Mouse (Mus musculus): Measurements from ENCODE around the gene Slc16a11.
A peak's percentile ranks its signal among the peaks of the same experiment; 100 is the strongest.
"Not testable (repeated sequence)": the region's sequence is repeated elsewhere in the genome, so short reads cannot be mapped to it uniquely, and the experiment has no call there.

The Slc16a11 gene

GRCm38 (mm10) chr11:70212423-70212822 lies at the start of gene Slc16a11:
TSS of gene Slc16a11 (plus strand) at chr11:70212752.
- DNase-seq (ENCODE audit: low spot score): no peak

GRCm38 (mm10) chr11:70165972-70166921 lies 46.3 kb upstream of the Slc16a11 start:
- DNase-seq (ENCODE audit: low spot score): no peak

GRCm38 (mm10) chr11:70168136-70168535 lies 44.4 kb upstream of the Slc16a11 start:
- DNase-seq (ENCODE audit: low spot score): no peak

- not testable (repeated sequence) for DNase-seq (ENCODE audit: low spot score)
Measured at GRCm38 (mm10) chr11:70169471-70169870, 43.1 kb upstream of the Slc16a11 start.

GRCm38 (mm10) chr11:70170291-70170690 lies 42.3 kb upstream of the Slc16a11 start:
- DNase-seq (ENCODE audit: low spot score): no peak

GRCm38 (mm10) chr11:70171181-70171580 lies 41.4 kb upstream of the Slc16a11 start:
- no peak for DNase-seq (ENCODE audit: low spot score)

- DNase-seq (ENCODE audit: low spot score): peak; percentile 52
Measured at GRCm38 (mm10) chr11:70171847-70172246, 40.7 kb upstream of the Slc16a11 start.

- peak; percentile 6 for DNase-seq (ENCODE audit: low spot score)
Measured at GRCm38 (mm10) chr11:70172298-70172697, 40.3 kb upstream of the Slc16a11 start.

- DNase-seq (ENCODE audit: low spot score): no peak
Measured at GRCm38 (mm10) chr11:70174491-70174890, 38.1 kb upstream of the Slc16a11 start.

GRCm38 (mm10) chr11:70177647-70178046 lies 34.9 kb upstream of the Slc16a11 start:
- DNase-seq (ENCODE audit: low spot score): no peak

- DNase-seq (ENCODE audit: low spot score): no peak
Measured at GRCm38 (mm10) chr11:70178311-70178710, 34.2 kb upstream of the Slc16a11 start.

- DNase-seq (ENCODE audit: low spot score): no peak
Measured at GRCm38 (mm10) chr11:70178756-70179155, 33.8 kb upstream of the Slc16a11 start.

GRCm38 (mm10) chr11:70179401-70179800 lies 33.2 kb upstream of the Slc16a11 start:
- no peak for DNase-seq (ENCODE audit: low spot score)

GRCm38 (mm10) chr11:70180496-70180895 lies 32.1 kb upstream of the Slc16a11 start:
- DNase-seq (ENCODE audit: low spot score): no peak

GRCm38 (mm10) chr11:70185120-70185519 lies 27.4 kb upstream of the Slc16a11 start:
- no peak for DNase-seq (ENCODE audit: low spot score)

GRCm38 (mm10) chr11:70189319-70190134 lies 23.0 kb upstream of the Slc16a11 start:
- DNase-seq (ENCODE audit: low spot score): no peak

- no peak for DNase-seq (ENCODE audit: low spot score)
Measured at GRCm38 (mm10) chr11:70191188-70191587, 21.4 kb upstream of the Slc16a11 start.

- no peak for DNase-seq (ENCODE audit: low spot score)
Measured at GRCm38 (mm10) chr11:70192157-70192556, 20.4 kb upstream of the Slc16a11 start.

GRCm38 (mm10) chr11:70193354-70194285 lies 18.9 kb upstream of the Slc16a11 start:
- no peak for DNase-seq (ENCODE audit: low spot score)

- no peak for DNase-seq (ENCODE audit: low spot score)
Measured at GRCm38 (mm10) chr11:70198332-70198731, 14.2 kb upstream of the Slc16a11 start.

- DNase-seq (ENCODE audit: low spot score): no peak
Measured at GRCm38 (mm10) chr11:70199107-70199506, 13.4 kb upstream of the Slc16a11 start.
